Mouse (Mus musculus): ENCODE data around the gene Flnb.

Gene Flnb

GRCm38 (mm10) chr14:7862226-7862625 lies 44.5 kb downstream of the Flnb start:
- DNase-seq (ENCODE audit: low read depth, low spot score), result no peak

DNA sequence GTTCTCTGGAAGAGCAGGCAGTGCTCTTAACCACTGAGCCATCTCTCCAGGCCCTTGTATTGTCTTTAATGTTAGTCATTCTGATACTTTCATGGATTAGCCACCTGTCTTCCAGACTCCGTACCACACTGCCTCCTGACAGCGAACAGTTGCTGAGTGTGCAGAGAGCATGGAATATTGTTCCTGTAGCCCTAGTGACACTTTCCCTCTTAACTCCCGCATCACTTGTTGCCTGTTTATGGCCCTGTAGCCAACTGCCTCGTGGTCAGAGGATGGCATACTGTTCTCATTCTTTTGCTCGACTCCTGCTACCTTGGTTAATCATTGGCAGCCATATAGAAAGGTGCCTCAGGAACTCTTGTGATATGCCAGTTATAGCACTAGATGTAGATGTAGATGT lies 45.4 kb downstream of the Flnb start:
- no peak for DNase-seq (ENCODE audit: low read depth, low spot score)

DNA sequence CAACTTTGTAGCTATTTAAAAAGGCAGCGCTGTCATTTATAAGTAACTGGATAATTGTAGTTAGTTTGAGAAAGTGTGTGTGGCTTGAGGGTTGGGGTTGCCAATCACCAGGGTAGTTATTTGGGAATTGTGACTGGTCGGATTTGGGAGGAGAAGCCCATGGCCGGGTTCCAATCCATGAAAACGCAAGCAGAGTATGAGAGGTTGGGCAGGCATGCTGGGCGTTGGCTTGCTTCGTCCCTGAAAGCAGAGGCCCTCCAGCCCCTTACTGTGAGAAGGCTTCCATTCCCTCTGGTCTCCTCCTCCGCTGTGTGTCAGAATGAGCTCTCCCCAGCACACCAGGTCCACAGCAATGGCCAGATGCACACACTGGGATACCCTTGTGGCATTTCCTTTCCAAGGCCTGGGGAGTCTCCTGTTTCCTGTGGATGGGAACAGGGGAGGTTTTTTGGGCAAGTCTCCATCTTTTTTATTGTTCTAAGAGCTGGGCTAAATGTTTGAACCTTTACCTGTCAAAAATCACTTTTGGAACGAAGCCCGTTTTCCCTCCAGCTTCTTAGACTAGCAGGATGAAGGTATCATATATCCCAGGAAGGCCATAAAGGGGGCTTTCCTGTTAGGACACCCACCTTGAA lies 46.2 kb downstream of the Flnb start:
- DNase-seq (ENCODE audit: low read depth, low spot score), result no peak

DNA sequence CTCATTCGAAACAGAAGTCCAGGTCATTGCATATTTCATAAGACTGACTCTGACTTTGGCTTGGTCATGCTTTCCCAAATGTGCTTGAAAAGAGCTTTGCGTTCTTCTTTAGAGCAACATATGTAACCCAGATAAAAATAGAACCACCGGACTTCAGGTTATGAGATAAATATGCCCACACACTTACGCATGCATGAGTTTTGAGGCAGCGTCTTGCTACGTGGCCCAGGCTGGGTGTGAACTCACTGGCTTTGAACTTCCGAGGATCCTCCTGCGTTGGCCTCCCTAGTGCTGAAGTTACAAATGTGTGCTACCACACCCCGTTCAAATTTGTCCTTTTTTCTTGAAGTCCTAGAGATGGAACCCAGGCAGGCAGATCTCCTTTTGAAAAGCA lies 46.7 kb downstream of the Flnb start:
- DNase-seq (ENCODE audit: low read depth, low spot score), result no peak

DNA sequence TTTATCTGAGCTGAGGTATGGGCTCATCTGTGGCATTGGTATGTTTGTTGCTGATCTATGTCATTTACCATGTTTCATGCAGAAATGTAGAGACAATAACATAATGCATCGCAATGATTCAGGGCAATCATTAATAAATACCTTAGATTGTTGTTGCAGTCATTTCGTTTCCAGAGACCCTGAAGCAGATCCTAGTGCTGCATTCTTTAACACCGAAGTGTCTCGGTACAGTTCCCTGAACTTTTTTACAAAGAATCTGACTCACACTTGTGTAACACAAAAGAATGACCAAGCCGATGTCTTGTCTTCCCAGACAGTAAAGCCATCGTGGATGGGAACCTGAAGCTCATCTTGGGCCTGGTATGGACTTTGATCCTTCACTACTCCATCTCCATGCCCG lies 49.5 kb downstream of the Flnb start:
- DNase-seq (ENCODE audit: low read depth, low spot score), result no peak

DNA sequence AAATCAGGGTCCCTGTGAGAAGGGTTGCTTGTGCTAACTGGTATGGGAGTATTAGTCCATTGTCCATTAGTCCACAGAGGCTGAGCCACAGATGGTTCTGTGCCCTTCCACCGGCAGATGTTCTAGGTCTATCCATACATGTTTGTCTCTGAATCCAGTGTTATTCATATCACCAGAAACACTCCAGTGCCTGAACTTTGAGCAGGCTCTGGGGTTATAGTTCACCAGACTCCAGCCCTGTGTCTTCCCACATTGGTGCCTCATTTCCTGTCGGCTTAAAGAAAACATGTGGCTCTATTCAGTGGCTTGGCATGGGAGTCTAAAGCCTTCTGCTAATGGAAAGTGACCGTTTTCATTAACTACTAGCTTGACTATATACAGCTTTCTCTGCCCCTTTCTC lies 50.1 kb downstream of the Flnb start:
- no peak for DNase-seq (ENCODE audit: low read depth, low spot score)

DNA sequence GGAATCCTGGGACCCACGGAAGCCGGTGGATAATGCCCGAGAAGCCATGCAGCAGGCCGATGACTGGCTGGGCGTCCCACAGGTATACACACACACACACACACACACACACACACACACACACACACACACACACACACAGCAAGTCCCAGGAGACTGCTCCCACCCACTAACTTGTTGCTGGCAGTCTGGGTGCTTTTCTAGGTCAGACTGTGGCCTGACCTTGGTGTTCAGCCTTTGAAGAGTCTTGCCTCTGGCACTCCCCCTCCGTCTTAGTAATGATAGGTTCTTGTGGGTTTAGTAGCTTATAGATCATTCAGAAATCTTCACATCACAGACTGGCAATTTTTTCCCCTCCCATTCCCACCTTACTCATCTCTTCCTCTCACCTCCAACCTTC lies 52.0 kb downstream of the Flnb start:
- no peak for DNase-seq (ENCODE audit: low read depth, low spot score)

- DNase-seq (ENCODE audit: low read depth, low spot score), result no peak
Observed at GRCm38 (mm10) chr14:7873552-7873951, 55.8 kb downstream of the Flnb start.

DNA sequence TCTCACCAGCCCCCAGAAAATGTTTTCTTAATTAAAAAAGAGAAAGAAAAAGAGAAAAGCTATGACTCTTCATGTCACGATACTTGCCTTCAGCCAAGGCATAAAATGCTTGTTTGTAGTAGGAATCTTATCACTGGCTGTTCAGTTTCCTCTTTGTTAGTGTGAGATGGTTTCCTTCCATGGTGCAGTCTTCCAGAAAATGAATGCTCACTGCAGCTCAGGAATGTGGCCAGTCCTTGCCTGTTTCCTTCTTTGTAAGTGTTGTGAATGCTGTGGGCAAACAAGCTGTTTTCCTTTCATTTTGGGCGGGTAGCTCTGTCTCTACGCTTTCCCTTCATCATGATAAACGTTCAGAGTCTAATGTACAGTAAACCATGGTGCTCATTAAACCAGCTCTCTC lies 56.7 kb downstream of the Flnb start:
- DNase-seq (ENCODE audit: low read depth, low spot score), result no peak

- no peak for DNase-seq (ENCODE audit: low read depth, low spot score)
Observed at GRCm38 (mm10) chr14:7877957-7878356, 60.2 kb downstream of the Flnb start.

GRCm38 (mm10) chr14:7880389-7880788 lies 62.6 kb downstream of the Flnb start:
- no peak for DNase-seq (ENCODE audit: low read depth, low spot score)

- DNase-seq (ENCODE audit: low read depth, low spot score), result no peak
Observed at GRCm38 (mm10) chr14:7881533-7881932, 63.8 kb downstream of the Flnb start.

- DNase-seq (ENCODE audit: low read depth, low spot score), result no peak
Observed at GRCm38 (mm10) chr14:7882050-7882449, 64.3 kb downstream of the Flnb start.

- DNase-seq (ENCODE audit: low read depth, low spot score), result no peak
Observed at GRCm38 (mm10) chr14:7884158-7884557, 66.4 kb downstream of the Flnb start.

GRCm38 (mm10) chr14:7884841-7885240 lies 67.1 kb downstream of the Flnb start:
- no peak for DNase-seq (ENCODE audit: low read depth, low spot score)

DNA sequence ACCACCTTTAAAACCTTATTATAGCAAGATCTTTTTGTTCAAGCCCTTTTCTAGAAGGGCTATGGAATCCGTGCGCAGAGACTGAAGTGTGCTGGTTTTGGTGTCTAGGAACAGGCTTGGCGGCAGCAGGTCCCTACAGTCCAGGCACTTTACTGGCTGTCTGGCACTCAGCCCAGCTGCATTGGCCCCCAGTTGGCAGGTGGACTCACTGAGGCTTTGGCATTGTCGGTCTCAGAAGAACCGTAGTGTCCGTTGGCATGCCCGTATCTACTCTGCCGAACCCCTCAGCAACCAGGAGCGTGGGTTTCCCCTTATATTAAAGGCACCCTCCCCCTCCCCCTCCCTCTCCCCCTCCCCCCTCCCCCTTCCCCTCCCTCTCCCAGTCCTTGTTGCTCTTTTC lies 67.8 kb downstream of the Flnb start:
- no peak for DNase-seq (ENCODE audit: low read depth, low spot score)

DNA sequence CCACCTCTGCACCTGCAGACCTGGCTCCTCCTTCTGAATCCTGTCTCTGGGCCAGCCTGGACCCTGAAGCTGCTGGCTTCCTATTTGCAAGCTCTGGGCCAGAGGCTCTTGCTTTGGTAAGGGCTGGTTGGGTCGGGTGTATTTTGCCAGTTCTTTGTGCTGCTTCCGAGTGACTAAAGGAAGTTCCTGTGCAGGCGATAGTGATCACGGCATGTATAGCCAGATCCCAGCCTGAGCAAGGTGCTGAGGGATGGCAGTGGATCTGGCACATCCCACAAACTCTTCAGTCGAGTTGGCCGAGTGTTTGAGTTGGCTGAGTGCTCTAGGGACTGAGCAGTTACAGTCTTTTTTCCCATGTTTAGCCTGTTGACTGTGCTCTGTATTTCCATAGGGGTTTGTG lies 68.3 kb downstream of the Flnb start:
- DNase-seq (ENCODE audit: low read depth, low spot score), result no peak

DNA sequence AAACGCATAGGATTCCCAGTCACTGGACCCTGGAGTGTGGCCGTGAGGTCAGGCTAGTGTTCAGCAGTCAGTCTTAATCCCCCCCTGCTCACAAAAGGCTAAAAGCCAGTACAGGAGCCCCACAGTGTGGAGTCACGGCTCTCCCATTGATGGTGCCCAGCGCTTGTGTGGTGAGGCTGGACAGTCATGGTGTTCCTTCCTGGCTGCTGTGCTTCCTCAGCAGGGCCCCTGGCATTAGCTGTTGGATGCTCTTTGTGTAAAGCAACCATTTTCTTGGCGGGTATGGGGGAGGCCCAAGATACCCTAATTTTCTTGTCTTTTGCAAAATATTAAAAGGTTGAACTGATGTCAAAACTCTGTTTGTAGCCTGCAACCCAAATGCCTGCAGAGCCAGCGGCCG lies 69.4 kb downstream of the Flnb start:
- no peak for DNase-seq (ENCODE audit: low read depth, low spot score)

DNA sequence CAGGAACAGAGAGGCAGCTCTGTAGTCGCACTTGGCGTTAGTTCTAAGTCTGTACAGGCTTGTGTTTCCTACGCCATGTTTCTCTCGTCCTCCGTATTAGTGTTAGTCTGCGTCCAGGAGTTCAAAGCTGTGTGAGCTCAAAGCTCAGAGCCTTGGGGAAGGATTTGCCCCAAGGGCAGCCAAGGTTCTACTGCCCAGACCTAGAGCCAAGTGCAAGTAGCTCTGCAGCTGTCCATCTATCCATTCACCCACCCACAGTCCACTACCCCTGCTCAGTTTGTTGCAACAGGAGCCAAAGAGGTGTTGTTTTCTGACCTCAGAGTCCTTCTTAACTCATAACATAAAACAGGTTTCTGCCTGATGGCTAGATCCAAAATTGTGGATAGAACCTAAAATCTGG lies 70.5 kb downstream of the Flnb start:
- no peak for DNase-seq (ENCODE audit: low read depth, low spot score)

GRCm38 (mm10) chr14:7888811-7889651 lies 71.3 kb downstream of the Flnb start:
- DNase-seq (ENCODE audit: low read depth, low spot score), result peak; percentile 64

DNA sequence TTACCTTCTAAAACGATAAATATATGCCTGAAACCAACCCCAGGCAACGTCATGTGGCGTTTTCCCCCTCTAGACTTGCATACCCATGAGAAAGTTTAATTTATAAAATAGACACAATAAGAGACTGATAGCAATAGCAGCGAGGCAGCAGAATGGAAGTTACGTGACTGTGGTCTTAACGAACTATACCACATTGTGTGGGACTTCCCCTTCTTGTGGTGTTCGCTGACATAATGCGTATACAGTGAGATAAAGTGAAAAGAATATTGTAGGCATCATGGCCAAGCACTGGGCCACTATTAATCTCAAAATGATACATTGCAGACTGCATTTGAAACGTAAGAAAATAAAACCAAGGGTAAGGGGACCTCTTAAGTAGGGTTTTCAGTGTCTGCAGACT lies 72.1 kb downstream of the Flnb start:
- no peak for DNase-seq (ENCODE audit: low read depth, low spot score)

DNA sequence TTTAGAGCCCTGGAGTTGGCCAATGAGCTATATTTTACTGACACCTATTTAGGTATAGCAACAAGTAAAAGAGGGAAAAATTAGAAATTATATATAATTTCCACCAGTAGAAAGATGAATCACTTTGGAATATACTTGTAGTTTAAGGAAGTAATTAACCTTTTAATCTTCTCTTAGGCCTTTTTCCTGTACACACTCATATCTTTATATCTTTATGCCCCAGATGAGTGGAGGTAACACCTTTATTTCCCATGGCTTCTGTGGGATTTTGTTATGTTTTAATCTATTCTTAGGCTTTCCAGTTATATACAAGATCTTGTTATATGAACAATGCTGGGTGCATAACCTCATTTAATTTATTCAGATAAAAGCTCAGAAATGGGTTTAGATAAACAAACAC lies 73.6 kb downstream of the Flnb start:
- DNase-seq (ENCODE audit: low read depth, low spot score), result no peak

GRCm38 (mm10) chr14:7896126-7896525 lies 78.4 kb downstream of the Flnb start:
- no peak for DNase-seq (ENCODE audit: low read depth, low spot score)

All from brain, embryonic 18.5 days (tissue).